Mouse (Mus musculus) kidney, embryonic 16.5 days (tissue): Measurements from ENCODE around the gene Ldah. TPM values are rescaled to one million over a fixed set of nuclear protein-coding genes. Genes with fewer than 3 reads are reported as not detected.

Experiments
- polyA plus RNA-seq: library from polyadenylated mRNA; unstranded; fragments of >200 nt; fragmentation: Nextera tagmentation; extraction: Ambion mirVana; gene quantifications from 2 replicates; pipeline ENCODE4 v1.2.1, GENCODE M21; 2015

The Ldah gene
- polyA plus RNA-seq, 1 experiment from 2014 or later = 51.5 TPM

Other genes with a start within 250 kb of the Ldah start
- gene Apob, start 230.5 kb upstream of the Ldah start, polyA plus RNA-seq = 0.36 and 0.42 TPM in 2 replicates
- gene Gdf7, start 93.8 kb downstream of the Ldah start, polyA plus RNA-seq = 1.0 and 1.1 TPM in 2 replicates
- gene Hs1bp3, start 105.3 kb downstream of the Ldah start, polyA plus RNA-seq = 20.0 and 20.8 TPM in 2 replicates